Mouse (Mus musculus): ENCODE measurements at regions not wholly inside any gene's neighbourhood (a gene's known extent, or its start where the extent isn't known, plus 50 kb on each side); places are given as distances from the start of the nearest gene placed in this dataset.
"Not testable (repeated sequence)": the region's sequence is repeated elsewhere in the genome, so short reads cannot be mapped to it uniquely, and the experiment has no call there.

DNA sequence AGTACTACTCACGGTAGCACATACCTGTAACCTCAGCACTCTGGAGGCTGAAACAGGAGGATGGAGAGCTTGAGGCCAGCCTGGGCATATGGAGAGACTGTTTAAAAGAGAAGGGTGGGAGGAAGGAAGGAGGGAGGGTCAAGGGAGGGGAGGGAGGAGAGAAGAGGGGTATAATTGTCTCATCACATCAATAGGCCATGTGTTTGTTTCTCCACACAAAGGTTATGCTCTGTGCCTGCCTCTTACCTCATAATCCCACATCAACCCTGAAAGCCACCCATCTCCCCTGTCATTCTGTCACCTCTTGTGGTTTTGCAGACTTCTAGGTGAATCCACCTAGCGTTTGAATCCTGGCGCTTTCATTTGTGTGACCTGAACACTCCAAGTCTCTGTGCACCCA is 210.3 kb downstream of the Trim29 start:
- no peak for DNase-seq (ENCODE audit: low spot score)

GRCm38 (mm10) chr9:43524947-43525565 is 214.4 kb downstream of the Trim29 start:
- no peak for DNase-seq (ENCODE audit: low spot score)

- no peak for DNase-seq (ENCODE audit: low spot score)
Observed at GRCm38 (mm10) chr9:43532187-43532586, 211.6 kb upstream of the Nectin1 start.

DNA sequence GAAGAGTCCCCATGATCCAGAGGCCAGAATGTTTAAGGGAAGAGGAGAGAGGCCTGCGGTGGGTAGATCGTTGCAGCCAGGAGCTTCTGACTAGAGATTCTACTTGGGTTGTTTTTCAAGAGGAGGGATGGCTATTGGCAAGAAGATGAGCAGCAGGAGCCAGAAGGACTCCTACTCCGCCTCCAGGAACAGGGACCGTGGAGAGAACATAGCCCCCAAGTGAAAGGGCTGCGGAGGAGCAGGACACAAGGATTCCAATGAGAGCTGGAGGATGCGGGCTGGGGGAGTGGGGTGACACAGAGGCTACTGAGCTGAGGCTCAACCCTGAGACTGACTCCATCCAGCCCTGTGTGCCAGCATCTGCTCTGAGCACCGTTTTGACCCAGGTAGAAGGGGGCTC is 207.8 kb upstream of the Nectin1 start:
- DNase-seq (ENCODE audit: low spot score), result no peak

GRCm38 (mm10) chr9:43537121-43537520 is 206.7 kb upstream of the Nectin1 start:
- no peak for DNase-seq (ENCODE audit: low spot score)

GRCm38 (mm10) chr9:43540131-43540530 is 203.7 kb upstream of the Nectin1 start:
- no peak for DNase-seq (ENCODE audit: low spot score)

GRCm38 (mm10) chr9:43541234-43541633 is 202.6 kb upstream of the Nectin1 start:
- peak; percentile 11 for DNase-seq (ENCODE audit: low spot score)

GRCm38 (mm10) chr9:43542077-43542654 is 201.6 kb upstream of the Nectin1 start:
- no peak for DNase-seq (ENCODE audit: low spot score)

- DNase-seq (ENCODE audit: low spot score), result no peak
Observed at GRCm38 (mm10) chr9:43545081-43545565, 198.7 kb upstream of the Nectin1 start.

DNA sequence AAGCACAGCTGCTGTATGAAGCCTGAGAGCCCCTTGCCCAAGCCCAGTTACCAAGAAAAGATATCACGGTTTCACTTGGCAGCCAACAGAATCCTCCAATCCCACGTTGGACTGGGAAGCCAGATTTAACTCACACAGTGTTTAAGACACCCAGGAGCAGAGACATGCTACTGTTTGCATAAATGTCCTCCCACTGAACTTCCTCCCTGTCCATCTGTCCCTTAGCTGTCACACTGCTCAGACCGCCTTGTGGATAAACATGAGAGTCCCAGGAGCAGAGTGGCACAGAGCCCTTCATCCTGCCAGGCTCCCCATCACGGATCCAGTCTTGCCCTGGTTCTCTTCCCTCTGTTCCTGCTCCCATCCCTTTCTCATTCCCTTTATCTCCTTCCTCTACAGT is 194.9 kb upstream of the Nectin1 start:
- no peak for DNase-seq (ENCODE audit: low spot score)

DNA sequence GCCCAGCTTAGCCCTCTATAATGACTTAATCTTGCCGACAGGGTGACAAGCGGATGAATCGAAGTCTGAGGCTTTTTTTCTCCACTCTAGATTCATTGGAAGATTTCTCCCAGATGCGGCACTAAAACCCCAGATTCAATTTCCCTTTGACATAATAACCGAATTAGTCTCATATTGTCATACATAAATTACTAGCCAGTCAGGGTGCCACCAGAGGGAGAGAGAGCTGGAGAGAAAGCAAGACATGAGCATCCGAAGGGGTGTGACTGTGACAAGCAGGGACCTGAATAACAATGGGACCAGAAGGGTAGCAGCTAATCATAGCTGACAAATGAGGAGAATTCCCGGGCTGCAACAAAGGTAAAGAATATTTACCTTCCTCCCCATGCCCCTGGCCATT is 194.5 kb upstream of the Nectin1 start:
- DNase-seq (ENCODE audit: low spot score), result no peak

DNA sequence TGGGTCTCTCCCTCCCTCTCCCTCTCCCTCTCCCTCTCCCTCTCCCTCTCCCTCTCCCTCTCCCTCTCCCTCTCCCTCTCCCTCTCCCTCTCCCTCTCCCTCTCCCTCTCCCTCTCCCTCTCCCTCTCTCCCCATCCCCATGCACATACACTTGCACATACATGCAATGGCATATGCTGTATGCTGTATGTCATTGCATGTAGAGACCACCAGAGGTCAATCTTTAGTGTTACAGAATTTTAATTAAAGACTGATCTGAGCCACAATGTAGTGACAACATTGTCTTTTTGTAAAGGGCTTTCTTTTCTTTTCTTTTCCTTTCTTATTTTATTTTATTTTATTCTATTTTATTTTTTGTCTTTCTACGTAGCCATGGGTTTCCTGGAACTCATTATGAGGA is 191.0 kb upstream of the Nectin1 start:
- DNase-seq (ENCODE audit: low spot score), result not testable (repeated sequence)

GRCm38 (mm10) chr9:43562016-43562415 is 181.8 kb upstream of the Nectin1 start:
- DNase-seq (ENCODE audit: low spot score), result no peak

GRCm38 (mm10) chr9:43564239-43564906 is 179.4 kb upstream of the Nectin1 start:
- DNase-seq (ENCODE audit: low spot score), result no peak

- DNase-seq (ENCODE audit: low spot score), result no peak
Observed at GRCm38 (mm10) chr9:43568851-43569250, 174.9 kb upstream of the Nectin1 start.

DNA sequence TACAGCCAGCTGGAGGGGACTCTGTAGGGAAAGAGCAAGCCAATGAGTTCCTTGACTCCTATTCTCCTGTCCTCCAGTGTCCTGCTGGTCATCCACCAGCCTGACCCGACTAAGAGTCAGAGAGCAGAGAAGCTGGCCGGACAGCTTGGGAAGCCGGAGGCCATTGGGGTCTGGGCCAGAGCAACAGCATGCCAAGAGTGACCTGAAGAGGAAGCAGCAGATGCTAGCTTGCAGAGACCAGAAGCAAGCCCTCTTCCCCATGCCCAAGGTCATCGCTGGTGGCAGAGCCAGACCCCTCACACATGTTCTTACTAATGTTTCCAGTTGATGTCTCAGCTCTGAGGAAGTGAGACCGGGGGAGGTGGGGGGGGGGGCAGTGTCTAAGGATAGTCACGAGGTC is 172.7 kb upstream of the Nectin1 start:
- no peak for DNase-seq (ENCODE audit: low spot score)

DNA sequence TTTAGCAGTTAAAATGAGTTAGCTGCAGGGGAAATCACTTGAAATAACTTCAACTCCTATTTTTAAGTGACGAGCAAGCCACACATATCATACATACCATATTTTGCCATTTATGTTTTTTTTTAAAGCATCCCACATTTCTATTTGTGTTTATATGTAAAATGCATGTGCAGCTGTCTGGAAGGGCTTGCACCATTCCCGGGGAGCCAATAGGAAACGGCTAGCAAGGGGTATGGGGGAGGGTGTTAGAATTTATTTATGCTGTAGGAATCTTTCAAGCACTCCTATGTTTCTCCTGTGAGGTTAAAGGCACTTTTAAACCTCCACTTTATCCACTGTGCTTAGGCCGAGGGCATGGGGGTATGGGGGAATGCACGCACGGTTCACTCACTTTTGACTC is 168.1 kb upstream of the Nectin1 start:
- DNase-seq (ENCODE audit: low spot score), result no peak

GRCm38 (mm10) chr9:43580653-43581052 is 163.1 kb upstream of the Nectin1 start:
- no peak for DNase-seq (ENCODE audit: low spot score)

GRCm38 (mm10) chr9:43585616-43586015 is 158.2 kb upstream of the Nectin1 start:
- DNase-seq (ENCODE audit: low spot score), result no peak

DNA sequence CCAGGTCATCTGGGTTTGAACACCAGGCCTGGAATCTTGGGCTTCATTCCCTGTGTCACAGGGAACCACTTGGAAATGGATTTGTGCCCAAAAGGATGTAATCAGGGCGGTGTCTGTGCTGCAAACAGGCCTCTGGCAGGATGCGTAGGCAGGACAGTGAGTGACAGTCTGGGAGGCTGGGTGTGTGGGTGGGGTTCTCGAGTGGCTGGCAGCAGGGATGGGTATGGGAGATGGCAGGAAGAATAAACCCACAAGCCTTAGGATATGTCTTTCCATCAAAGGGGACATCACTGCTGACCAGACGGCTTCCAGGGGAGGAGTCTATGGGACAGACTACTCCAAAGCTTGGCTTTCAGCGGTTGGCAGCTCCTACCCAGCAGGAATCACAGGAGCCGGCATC is 150.5 kb upstream of the Nectin1 start:
- DNase-seq (ENCODE audit: low spot score), result no peak

DNA sequence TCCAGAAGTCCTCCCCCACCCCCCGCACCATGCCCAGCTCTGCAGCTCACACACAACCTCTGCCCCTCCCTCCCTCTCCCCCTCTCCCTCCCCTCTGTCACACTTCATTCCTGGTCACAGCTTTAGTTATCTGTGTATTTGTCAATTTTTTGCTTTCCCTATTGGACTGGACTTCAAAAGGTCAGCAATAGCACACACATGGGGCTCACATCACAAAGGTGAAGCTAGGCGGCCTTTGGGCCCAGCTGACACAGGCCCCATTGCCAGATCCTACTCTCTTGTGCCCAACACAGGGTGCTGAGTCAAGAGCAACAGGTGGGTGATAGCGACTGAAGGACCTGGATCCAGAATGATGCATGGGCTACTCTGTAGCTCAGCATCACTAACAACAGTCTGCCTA is 149.0 kb upstream of the Nectin1 start:
- no peak for DNase-seq (ENCODE audit: low spot score)

DNA sequence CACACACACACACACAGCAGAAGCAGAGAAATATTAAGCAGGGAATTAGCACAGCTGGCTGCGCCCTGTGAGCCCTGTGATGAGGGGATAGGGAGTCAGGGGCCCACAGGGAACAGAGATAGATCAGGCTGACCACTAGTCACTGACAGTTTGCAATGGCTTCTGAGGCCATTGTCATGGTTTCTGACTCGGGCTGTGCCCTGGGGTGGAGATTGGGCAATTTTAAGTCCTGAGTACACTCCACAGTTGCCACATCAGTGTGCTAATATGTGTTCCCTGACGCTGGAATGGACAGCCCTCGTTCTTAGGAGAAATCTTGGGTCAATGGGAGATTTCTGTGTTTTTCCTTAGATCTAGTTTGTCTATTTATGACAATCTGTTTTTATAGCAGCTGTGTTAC is 148.3 kb upstream of the Nectin1 start:
- DNase-seq (ENCODE audit: low spot score), result peak; percentile 21

DNA sequence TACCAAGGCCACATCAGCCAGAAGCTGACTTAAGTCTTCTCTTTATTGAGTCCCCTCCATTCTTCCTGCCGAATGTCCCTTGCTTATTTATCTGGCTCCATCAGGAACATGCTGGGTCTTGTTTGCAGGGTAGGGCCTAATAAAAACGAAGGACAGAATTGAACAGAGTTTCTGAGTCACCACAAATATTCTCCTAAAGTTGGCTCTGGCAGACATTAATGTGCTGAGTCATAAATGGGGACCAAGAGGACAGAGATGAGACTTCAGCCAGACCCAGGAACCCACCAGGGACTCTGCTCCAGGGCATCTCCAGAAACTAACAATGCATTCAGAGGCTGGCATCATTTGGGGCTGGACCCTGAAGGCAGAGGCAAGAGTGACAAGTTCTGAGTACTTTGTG is 143.4 kb upstream of the Nectin1 start:
- DNase-seq (ENCODE audit: low spot score), result no peak

- DNase-seq (ENCODE audit: low spot score), result no peak
Observed at GRCm38 (mm10) chr9:43617632-43618031, 126.2 kb upstream of the Nectin1 start.
